Mouse (Mus musculus): ENCODE data around the gene Gtsf1l. TPM values are rescaled to one million over a fixed set of nuclear protein-coding genes. Genes with fewer than 3 reads are reported as not detected.

Gene Gtsf1l
- polyA plus RNA-seq, 1 experiment from 2014 or later, result not detected

- ATAC-seq (replicated peaks; ENCODE audit: insufficient number of reproducible peaks, low FRiP score, low TSS enrichment), result no peak
- Histone ChIP-seq H3K4me2 (no peak overlapping the region), H3K36me3 (ENCODE audit: control insufficient read depth, insufficient read depth, low read length) (peaks cover 8% of the 10 kb centered on the region), H3K4me3 (ENCODE audit: low read depth, low read length) (no peak overlapping the region), H3K27me3 (ENCODE audit: control insufficient read depth, insufficient read depth, low read length) (no peaks in the 10 kb centered on the region), H3K4me1 (ENCODE audit: control insufficient read depth, insufficient read depth, low read length) (no peaks in the 10 kb centered on the region), H3K27ac (ENCODE audit: low read depth, low read length) (no peak overlapping the region), H3K9ac (ENCODE audit: low read depth, low read length) (no peak overlapping the region), H3K9me3 (replicated peaks; ENCODE audit: control insufficient read depth, low read length) (no peaks in the 10 kb centered on the region)
- WGBS (ENCODE audit: insufficient replicate concordance), result 76% methylated on average over 3 of the region's 3 CpGs
Measured at GRCm38 (mm10) chr2:163075234-163075633, 12.4 kb downstream of the Gtsf1l start.

- H3K9me3 ChIP-seq (replicated peaks; ENCODE audit: control insufficient read depth, low read length), result no peaks in the 10 kb centered on the region
- H3K4me1 ChIP-seq (ENCODE audit: control insufficient read depth, insufficient read depth, low read length), result no peaks in the 10 kb centered on the region
- no peaks in the 10 kb centered on the region for H3K27me3 ChIP-seq (ENCODE audit: control insufficient read depth, insufficient read depth, low read length)
- H3K4me3 ChIP-seq (ENCODE audit: low read depth, low read length), result no peak overlapping the region
- no peak overlapping the region for H3K4me2 ChIP-seq
- 92% methylated on average over 12 of the region's 12 CpGs for WGBS (ENCODE audit: insufficient replicate concordance)
- peaks cover 8% of the 10 kb centered on the region for H3K36me3 ChIP-seq (ENCODE audit: control insufficient read depth, insufficient read depth, low read length)
- H3K27ac ChIP-seq (ENCODE audit: low read depth, low read length), result no peak overlapping the region
- H3K9ac ChIP-seq (ENCODE audit: low read depth, low read length), result no peak overlapping the region
- no peak for ATAC-seq (replicated peaks; ENCODE audit: insufficient number of reproducible peaks, low FRiP score, low TSS enrichment)
Measured at GRCm38 (mm10) chr2:163074808-163075207, 12.8 kb downstream of the Gtsf1l start.

GRCm38 (mm10) chr2:163074006-163074405 lies 13.6 kb downstream of the Gtsf1l start:
- 86% methylated on average over 7 of the region's 7 CpGs for WGBS (ENCODE audit: insufficient replicate concordance)

GRCm38 (mm10) chr2:163073023-163073757 lies 14.5 kb downstream of the Gtsf1l start:
- no peak overlapping the region for H3K27ac ChIP-seq (ENCODE audit: low read depth, low read length)
- H3K9ac ChIP-seq (ENCODE audit: low read depth, low read length), result no peak overlapping the region
- no peaks in the 10 kb centered on the region for H3K27me3 ChIP-seq (ENCODE audit: control insufficient read depth, insufficient read depth, low read length)
- 87% methylated on average over 9 of the region's 9 CpGs for WGBS (ENCODE audit: insufficient replicate concordance)
- H3K9me3 ChIP-seq (replicated peaks; ENCODE audit: control insufficient read depth, low read length), result no peaks in the 10 kb centered on the region
- H3K4me1 ChIP-seq (ENCODE audit: control insufficient read depth, insufficient read depth, low read length), result no peaks in the 10 kb centered on the region
- no peak overlapping the region for H3K4me2 ChIP-seq
- H3K36me3 ChIP-seq (ENCODE audit: control insufficient read depth, insufficient read depth, low read length), result peaks cover 15% of the 10 kb centered on the region
- ATAC-seq (replicated peaks; ENCODE audit: insufficient number of reproducible peaks, low FRiP score, low TSS enrichment), result no peak
- no peak overlapping the region for H3K4me3 ChIP-seq (ENCODE audit: low read depth, low read length)

More at GRCm38 (mm10) chr2:163074006-163074405, 13.6 kb downstream of the Gtsf1l start:
- peaks cover 8% of the 10 kb centered on the region for H3K36me3 ChIP-seq (ENCODE audit: control insufficient read depth, insufficient read depth, low read length)
- H3K27me3 ChIP-seq (ENCODE audit: control insufficient read depth, insufficient read depth, low read length), result no peaks in the 10 kb centered on the region
- H3K9ac ChIP-seq (ENCODE audit: low read depth, low read length), result no peak overlapping the region
- no peak overlapping the region for H3K27ac ChIP-seq (ENCODE audit: low read depth, low read length)
- no peak overlapping the region for H3K4me2 ChIP-seq
- H3K4me1 ChIP-seq (ENCODE audit: control insufficient read depth, insufficient read depth, low read length), result no peaks in the 10 kb centered on the region
- no peak for ATAC-seq (replicated peaks; ENCODE audit: insufficient number of reproducible peaks, low FRiP score, low TSS enrichment)
- no peaks in the 10 kb centered on the region for H3K9me3 ChIP-seq (replicated peaks; ENCODE audit: control insufficient read depth, low read length)
- no peak overlapping the region for H3K4me3 ChIP-seq (ENCODE audit: low read depth, low read length)

- WGBS (ENCODE audit: insufficient replicate concordance), result 80% methylated on average over 3 of the region's 3 CpGs
- ATAC-seq (replicated peaks; ENCODE audit: insufficient number of reproducible peaks, low FRiP score, low TSS enrichment), result no peak
- Histone ChIP-seq H3K4me2 (no peak overlapping the region), H3K36me3 (ENCODE audit: control insufficient read depth, insufficient read depth, low read length) (peaks cover 18% of the 10 kb centered on the region), H3K9ac (ENCODE audit: low read depth, low read length) (no peak overlapping the region), H3K27ac (ENCODE audit: low read depth, low read length) (no peak overlapping the region), H3K4me3 (ENCODE audit: low read depth, low read length) (no peak overlapping the region), H3K27me3 (ENCODE audit: control insufficient read depth, insufficient read depth, low read length) (no peaks in the 10 kb centered on the region), H3K4me1 (ENCODE audit: control insufficient read depth, insufficient read depth, low read length) (peaks cover 3% of the 10 kb centered on the region), H3K9me3 (replicated peaks; ENCODE audit: control insufficient read depth, low read length) (no peaks in the 10 kb centered on the region)
Measured at GRCm38 (mm10) chr2:163071590-163071989, 16.1 kb downstream of the Gtsf1l start.

- H3K4me2 ChIP-seq, result no peak overlapping the region
- H3K4me3 ChIP-seq (ENCODE audit: low read depth, low read length), result no peak overlapping the region
- H3K4me1 ChIP-seq (ENCODE audit: control insufficient read depth, insufficient read depth, low read length), result peaks cover 3% of the 10 kb centered on the region
- H3K27me3 ChIP-seq (ENCODE audit: control insufficient read depth, insufficient read depth, low read length), result no peaks in the 10 kb centered on the region
- no peak overlapping the region for H3K9ac ChIP-seq (ENCODE audit: low read depth, low read length)
- WGBS (ENCODE audit: insufficient replicate concordance), result 89% methylated on average over 3 of the region's 3 CpGs
- no peak overlapping the region for H3K27ac ChIP-seq (ENCODE audit: low read depth, low read length)
- peaks cover 18% of the 10 kb centered on the region for H3K36me3 ChIP-seq (ENCODE audit: control insufficient read depth, insufficient read depth, low read length)
- ATAC-seq (replicated peaks; ENCODE audit: insufficient number of reproducible peaks, low FRiP score, low TSS enrichment), result no peak
- no peaks in the 10 kb centered on the region for H3K9me3 ChIP-seq (replicated peaks; ENCODE audit: control insufficient read depth, low read length)
Measured at GRCm38 (mm10) chr2:163070213-163070612, 17.4 kb downstream of the Gtsf1l start.

- H3K9me3 ChIP-seq (replicated peaks; ENCODE audit: control insufficient read depth, low read length), result no peaks in the 10 kb centered on the region
- no peak overlapping the region for H3K9ac ChIP-seq (ENCODE audit: low read depth, low read length)
- H3K4me3 ChIP-seq (ENCODE audit: low read depth, low read length), result no peak overlapping the region
- no peak for ATAC-seq (replicated peaks; ENCODE audit: insufficient number of reproducible peaks, low FRiP score, low TSS enrichment)
- H3K4me1 ChIP-seq (ENCODE audit: control insufficient read depth, insufficient read depth, low read length), result peaks cover 3% of the 10 kb centered on the region
- H3K27me3 ChIP-seq (ENCODE audit: control insufficient read depth, insufficient read depth, low read length), result no peaks in the 10 kb centered on the region
- WGBS (ENCODE audit: insufficient replicate concordance), result 64% methylated on average over 1 of the region's 1 CpGs
- peaks cover 9% of the 10 kb centered on the region; the same call in 1 of the 2 replicates for H3K36me3 ChIP-seq (ENCODE audit: control insufficient read depth, insufficient read depth, low read length)
- H3K27ac ChIP-seq (ENCODE audit: low read depth, low read length), result no peak overlapping the region
- no peak overlapping the region for H3K4me2 ChIP-seq
Measured at GRCm38 (mm10) chr2:163067233-163067632, 20.4 kb downstream of the Gtsf1l start.

- Histone ChIP-seq H3K9ac (ENCODE audit: low read depth, low read length) (no peak overlapping the region), H3K4me1 (ENCODE audit: control insufficient read depth, insufficient read depth, low read length) (peaks cover 3% of the 10 kb centered on the region), H3K36me3 (ENCODE audit: control insufficient read depth, insufficient read depth, low read length) (peaks cover 9% of the 10 kb centered on the region; the same call in 1 of the 2 replicates), H3K4me3 (ENCODE audit: low read depth, low read length) (no peak overlapping the region), H3K27ac (ENCODE audit: low read depth, low read length) (no peak overlapping the region), H3K4me2 (no peak overlapping the region), H3K9me3 (replicated peaks; ENCODE audit: control insufficient read depth, low read length) (no peaks in the 10 kb centered on the region), H3K27me3 (ENCODE audit: control insufficient read depth, insufficient read depth, low read length) (no peaks in the 10 kb centered on the region)
- no peak for ATAC-seq (replicated peaks; ENCODE audit: insufficient number of reproducible peaks, low FRiP score, low TSS enrichment)
- 83% methylated on average over 6 of the region's 6 CpGs for WGBS (ENCODE audit: insufficient replicate concordance)
Measured at GRCm38 (mm10) chr2:163066326-163066725, 21.3 kb downstream of the Gtsf1l start.

- H3K9ac ChIP-seq (ENCODE audit: low read depth, low read length), result no peak overlapping the region
- no peaks in the 10 kb centered on the region; the same call in 1 of the 2 replicates for H3K36me3 ChIP-seq (ENCODE audit: control insufficient read depth, insufficient read depth, low read length)
- H3K4me2 ChIP-seq, result no peak overlapping the region
- ATAC-seq (replicated peaks; ENCODE audit: insufficient number of reproducible peaks, low FRiP score, low TSS enrichment), result no peak
- no peaks in the 10 kb centered on the region for H3K27me3 ChIP-seq (ENCODE audit: control insufficient read depth, insufficient read depth, low read length)
- H3K27ac ChIP-seq (ENCODE audit: low read depth, low read length), result no peak overlapping the region
- no peaks in the 10 kb centered on the region for H3K9me3 ChIP-seq (replicated peaks; ENCODE audit: control insufficient read depth, low read length)
- 80% methylated on average over 6 of the region's 6 CpGs for WGBS (ENCODE audit: insufficient replicate concordance)
- H3K4me1 ChIP-seq (ENCODE audit: control insufficient read depth, insufficient read depth, low read length), result peaks cover under 1% of the 10 kb centered on the region
- H3K4me3 ChIP-seq (ENCODE audit: low read depth, low read length), result no peak overlapping the region
Measured at GRCm38 (mm10) chr2:163062119-163062508, 25.5 kb downstream of the Gtsf1l start.

Data from heart, embryonic 11.5 days (tissue).